Mouse (Mus musculus) right cerebral cortex, adult 2 months (tissue): Measurements from ENCODE around the gene Clcn2.
"Not testable (repeated sequence)": the region's sequence is repeated elsewhere in the genome, so short reads cannot be mapped to it uniquely, and the experiment has no call there.

Source experiments
- DNase-seq, 2 experiments: peaks; one replicate each; pipeline ENCODE4 v3.0.0; 2021 to 2022; ENCODE audit warnings: low spot score in 2 of 2

Gene Clcn2

GRCm38 (mm10) chr16:20701729-20702521, 15.6 kb downstream of the Clcn2 start:
- DNase-seq, result no peak

- no peak for DNase-seq
These were observed 16.2 kb downstream of the Clcn2 start for GRCm38 (mm10) chr16:20701316-20701715.

GRCm38 (mm10) chr16:20700036-20700435, 17.5 kb downstream of the Clcn2 start:
- no peak for DNase-seq

- DNase-seq, result no peak
These were observed 18.3 kb downstream of the Clcn2 start for GRCm38 (mm10) chr16:20699266-20699665.

- DNase-seq, result peak; percentile 98 to 99
These were observed 21.8 kb downstream of the Clcn2 start for GRCm38 (mm10) chr16:20695622-20696323.

- DNase-seq, result peak; percentile 78 to 83
These were observed 22.8 kb downstream of the Clcn2 start for GRCm38 (mm10) chr16:20694781-20695180.

- peak; percentile 93 to 97 for DNase-seq
These were observed 24.3 kb downstream of the Clcn2 start, which contains the start of gene Fam131a for GRCm38 (mm10) chr16:20693111-20693701. Fam131a (plus strand) TSS chr16:20693241.

- peak in 1 of 2 experiments; percentile 35 for DNase-seq
These were observed 25.1 kb downstream of the Clcn2 start for GRCm38 (mm10) chr16:20692241-20692965.

- DNase-seq, result no peak
These were observed 25.9 kb downstream of the Clcn2 start for GRCm38 (mm10) chr16:20691617-20692016.

GRCm38 (mm10) chr16:20690774-20691173, 26.8 kb downstream of the Clcn2 start:
- no peak for DNase-seq

GRCm38 (mm10) chr16:20677974-20678675, 39.4 kb downstream of the Clcn2 start:
- peak; percentile 76 to 79 for DNase-seq

GRCm38 (mm10) chr16:20677380-20677779, 40.2 kb downstream of the Clcn2 start:
- DNase-seq, result no peak

GRCm38 (mm10) chr16:20676702-20677101, 40.8 kb downstream of the Clcn2 start:
- DNase-seq, result no peak

- DNase-seq, result no peak
These were observed 42.3 kb downstream of the Clcn2 start for GRCm38 (mm10) chr16:20675213-20675612.

- no peak for DNase-seq
These were observed 43.7 kb downstream of the Clcn2 start for GRCm38 (mm10) chr16:20673706-20674303.

- DNase-seq, result peak in 1 of 2 experiments; percentile 25
These were observed 44.4 kb downstream of the Clcn2 start for GRCm38 (mm10) chr16:20672965-20673705.

- peak; percentile 94 to 95 for DNase-seq
These were observed 45.0 kb downstream of the Clcn2 start for GRCm38 (mm10) chr16:20672500-20672902.

- DNase-seq, result no peak
These were observed 45.7 kb downstream of the Clcn2 start for GRCm38 (mm10) chr16:20671886-20672285.

- DNase-seq, result no peak
These were observed 47.3 kb downstream of the Clcn2 start for GRCm38 (mm10) chr16:20670291-20670690.

GRCm38 (mm10) chr16:20668013-20668412, 49.5 kb downstream of the Clcn2 start, which contains the start of gene Eif4g1:
Eif4g1 (plus strand) TSS chr16:20668313.
- not testable (repeated sequence) for DNase-seq
